Mouse (Mus musculus): ENCODE data around the gene Slit3.

Slit3 gene

GRCm38 (mm10) chr11:35395376-35395775 is 274.4 kb downstream of the Slit3 start:
- DNase-seq (ENCODE audit: low read depth, low spot score), result no peak

- no peak for DNase-seq (ENCODE audit: low read depth, low spot score)
Observed at GRCm38 (mm10) chr11:35398353-35398752, 277.3 kb downstream of the Slit3 start.

DNA sequence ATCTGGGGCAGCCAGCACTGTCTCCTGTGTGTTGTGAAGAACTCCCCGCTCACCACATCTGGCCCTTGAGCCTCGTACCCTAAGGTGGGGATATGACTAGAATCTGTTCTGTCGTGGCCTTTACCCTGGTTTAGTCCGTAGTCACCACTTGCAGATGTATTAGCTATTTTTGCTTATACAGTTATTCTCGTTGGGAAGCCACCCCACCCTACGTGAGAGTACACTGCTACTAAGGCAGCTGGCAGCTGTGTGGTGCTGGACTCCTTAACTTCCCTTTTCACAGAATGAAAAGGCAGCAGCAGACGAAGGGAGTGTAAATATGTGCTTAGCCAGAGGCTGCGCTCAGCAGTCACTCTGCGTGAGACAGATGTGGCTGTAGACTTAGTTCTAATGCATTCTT is 282.5 kb downstream of the Slit3 start:
- DNase-seq (ENCODE audit: low read depth, low spot score), result no peak

GRCm38 (mm10) chr11:35406045-35406444 is 285.0 kb downstream of the Slit3 start:
- DNase-seq (ENCODE audit: low read depth, low spot score), result no peak

DNA sequence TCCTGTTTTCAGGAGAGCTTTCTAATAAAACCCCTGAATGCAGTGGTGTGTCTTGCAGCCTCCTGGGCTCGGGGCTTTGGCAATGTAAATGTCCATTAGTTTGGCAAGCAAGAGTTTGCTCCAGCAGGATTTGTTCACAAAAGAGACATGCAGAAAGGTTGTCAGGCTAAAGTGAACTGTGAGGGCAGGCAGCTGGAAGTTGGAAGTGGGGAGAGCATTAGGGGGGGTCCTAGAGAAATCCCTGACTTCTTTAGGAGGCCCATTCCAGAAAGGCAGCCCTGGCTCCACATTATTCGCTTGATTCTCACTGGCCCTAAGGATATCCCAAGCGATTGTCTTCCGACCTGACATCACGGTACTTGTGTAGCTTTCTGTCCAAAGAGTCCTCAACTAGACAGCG is 285.5 kb downstream of the Slit3 start:
- no peak for DNase-seq (ENCODE audit: low read depth, low spot score)

GRCm38 (mm10) chr11:35407341-35408154 is 286.5 kb downstream of the Slit3 start:
- peak; percentile 76 for DNase-seq (ENCODE audit: low read depth, low spot score)

DNA sequence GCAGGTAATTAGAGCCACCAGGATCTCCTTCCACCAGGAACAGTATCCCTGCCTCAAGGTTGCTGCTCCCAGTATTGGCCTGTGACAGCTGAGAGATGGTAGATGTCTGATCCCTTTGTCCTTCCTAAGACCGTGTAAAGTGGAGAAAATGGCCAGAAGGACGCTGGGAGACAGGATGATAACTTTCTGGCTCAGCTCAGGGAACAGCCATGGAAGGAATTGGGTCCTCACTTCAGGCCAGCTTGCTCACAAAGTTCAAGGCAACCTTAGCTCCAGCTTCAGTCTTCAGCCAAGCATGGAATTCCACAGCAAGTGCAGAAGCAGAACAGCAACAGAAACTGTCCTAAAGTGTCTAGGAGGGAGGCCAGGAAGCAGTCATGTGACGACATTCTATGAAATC is 289.4 kb downstream of the Slit3 start:
- DNase-seq (ENCODE audit: low read depth, low spot score), result no peak

DNA sequence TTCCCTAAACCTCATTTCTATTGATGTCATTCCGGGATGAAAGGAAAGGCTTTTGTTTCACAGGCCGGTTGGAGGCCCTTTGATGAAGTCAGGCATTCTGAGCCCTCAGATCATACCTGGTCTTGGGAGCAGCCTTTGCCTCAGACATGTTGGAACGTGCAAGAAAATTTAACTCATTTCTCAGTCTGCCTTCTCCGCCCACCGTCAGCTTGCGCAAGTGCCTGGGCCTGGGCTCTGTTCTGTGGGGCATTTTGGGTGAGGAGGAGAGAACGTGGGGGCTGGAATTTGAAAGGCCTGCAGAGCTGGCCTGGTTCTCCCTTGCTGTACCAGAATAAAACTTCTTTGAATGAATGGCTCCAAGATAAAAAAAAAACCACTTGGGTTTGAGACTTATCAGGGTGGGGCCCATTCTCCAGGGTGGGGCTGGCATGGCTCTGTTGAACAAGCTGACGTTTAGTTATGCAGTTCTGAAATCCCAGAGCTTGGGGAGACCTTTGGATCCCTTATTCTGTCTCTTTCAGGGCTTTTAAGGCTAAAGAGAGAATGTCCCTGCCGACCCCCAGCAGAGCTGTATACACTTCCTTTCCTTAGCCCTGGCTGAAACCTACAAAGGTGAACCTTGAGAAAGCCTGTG is 294.9 kb downstream of the Slit3 start:
- peak; percentile 40 for DNase-seq (ENCODE audit: low read depth, low spot score)

DNA sequence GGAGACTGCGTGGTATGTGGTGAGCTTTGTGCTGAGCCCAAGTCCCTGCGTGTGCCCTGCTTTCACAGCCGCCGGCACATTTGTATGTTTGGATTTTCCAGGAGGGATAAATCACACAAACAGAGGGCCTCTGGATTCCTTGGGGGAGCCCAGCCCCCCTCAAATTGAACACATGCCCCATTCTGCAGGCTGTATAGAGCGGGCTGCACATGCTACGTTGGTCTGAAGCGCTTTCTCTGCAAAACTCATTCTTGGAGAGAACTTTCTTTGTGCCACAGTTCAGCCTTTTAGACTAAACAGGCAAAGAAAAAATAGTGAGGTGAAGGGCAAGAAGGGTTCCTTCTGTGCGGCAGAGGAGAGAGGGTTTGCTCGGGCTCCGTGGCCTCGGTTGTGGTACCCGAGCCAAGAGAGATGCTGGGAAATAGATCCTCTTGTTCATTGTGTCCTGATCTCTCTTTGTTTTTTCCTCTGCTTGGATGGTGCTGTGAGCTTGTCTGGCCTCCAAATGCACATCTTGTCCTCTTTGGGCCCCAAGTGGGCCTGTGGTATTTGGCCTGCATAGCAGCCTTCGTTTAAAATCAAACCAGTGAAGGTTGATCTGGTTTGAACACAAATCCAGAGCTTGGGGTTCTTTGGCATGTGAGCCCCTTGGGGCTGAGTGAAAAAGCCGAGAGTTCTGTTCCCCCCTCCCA is 295.5 kb downstream of the Slit3 start:
- no peak for DNase-seq (ENCODE audit: low read depth, low spot score)

- DNase-seq (ENCODE audit: low read depth, low spot score), result no peak
Observed at GRCm38 (mm10) chr11:35417911-35418552, 297.0 kb downstream of the Slit3 start.

DNA sequence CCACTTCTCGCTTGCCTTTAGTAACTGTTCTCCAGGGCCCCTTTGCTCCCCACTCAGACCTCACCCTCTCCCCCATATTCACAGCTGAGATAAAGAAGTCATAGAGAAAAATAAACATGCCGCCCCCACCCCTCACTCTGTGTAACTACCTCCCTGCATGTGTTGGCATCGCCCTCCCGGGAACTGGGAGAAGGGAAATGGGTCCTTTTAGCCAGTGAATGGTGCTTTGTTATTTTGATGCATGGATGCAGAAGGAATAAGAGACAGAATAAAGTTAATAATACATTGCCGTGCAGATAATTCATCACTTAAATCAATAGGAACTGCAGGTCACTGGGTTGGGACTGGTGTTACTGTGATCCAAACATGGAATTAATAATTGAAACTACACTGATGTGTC is 298.0 kb downstream of the Slit3 start:
- no peak for DNase-seq (ENCODE audit: low read depth, low spot score)

DNA sequence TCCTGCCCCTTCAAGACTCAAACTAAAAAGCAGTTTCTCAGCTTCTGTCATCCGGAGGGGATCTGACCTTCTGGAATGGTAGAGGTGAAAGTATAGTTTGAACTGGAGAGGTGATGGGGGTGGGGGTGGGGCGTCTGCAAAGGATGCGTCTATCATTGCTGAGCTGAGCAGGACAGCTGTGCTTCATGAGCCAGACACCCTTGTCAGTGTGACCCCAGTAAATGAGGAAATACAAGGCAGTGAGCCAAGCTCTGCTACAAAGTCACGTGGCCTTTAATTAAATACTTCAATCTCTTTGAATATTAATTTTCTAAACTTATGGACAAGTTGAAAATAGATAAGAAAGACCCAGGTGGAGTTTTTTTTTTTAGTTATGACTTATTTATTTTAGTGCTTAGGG is 300.7 kb downstream of the Slit3 start:
- DNase-seq (ENCODE audit: low read depth, low spot score), result no peak

- no peak for DNase-seq (ENCODE audit: low read depth, low spot score)
Observed at GRCm38 (mm10) chr11:35428036-35428435, 307.0 kb downstream of the Slit3 start.

- no peak for DNase-seq (ENCODE audit: low read depth, low spot score)
Observed at GRCm38 (mm10) chr11:35431130-35431529, 310.1 kb downstream of the Slit3 start.

DNA sequence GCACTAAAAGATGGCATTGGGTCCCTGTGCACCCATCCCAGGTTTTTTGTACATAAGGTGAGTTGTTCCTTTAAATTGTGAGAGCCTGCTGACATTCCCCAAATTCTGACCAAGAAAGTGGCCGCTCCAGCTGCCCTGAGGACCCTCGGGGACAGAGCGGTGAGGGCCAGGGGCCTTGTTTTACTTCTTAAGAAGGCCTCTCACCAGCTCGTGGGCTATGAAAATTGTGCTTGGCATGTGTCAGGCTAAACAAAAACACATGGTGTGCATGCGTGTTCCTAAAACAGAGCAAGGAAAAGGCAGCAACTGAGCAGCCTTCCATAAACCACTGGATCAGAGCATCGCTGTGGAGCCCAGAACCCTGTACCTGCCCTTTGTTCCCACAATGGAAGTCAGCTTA is 316.5 kb downstream of the Slit3 start:
- no peak for DNase-seq (ENCODE audit: low read depth, low spot score)

DNA sequence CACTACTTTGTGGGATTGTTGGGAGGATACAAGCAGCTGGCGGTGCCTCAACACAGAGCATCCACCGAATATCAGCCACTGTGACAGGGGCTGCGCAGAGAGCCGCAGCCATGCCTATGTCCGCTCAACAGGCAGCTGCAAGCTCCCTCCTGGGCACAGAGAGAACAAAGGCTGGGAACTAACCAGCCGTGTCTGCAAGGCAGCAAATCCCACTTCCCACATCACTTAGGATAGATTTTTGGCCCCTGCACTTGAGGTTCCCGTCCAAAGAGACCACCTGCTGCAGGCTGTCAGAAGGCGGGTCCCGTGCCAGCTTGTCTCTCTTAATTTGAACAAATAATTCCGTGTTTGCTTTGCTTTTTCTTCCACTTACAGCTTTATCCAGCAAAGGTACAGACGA is 319.2 kb downstream of the Slit3 start:
- DNase-seq (ENCODE audit: low read depth, low spot score), result no peak

DNA sequence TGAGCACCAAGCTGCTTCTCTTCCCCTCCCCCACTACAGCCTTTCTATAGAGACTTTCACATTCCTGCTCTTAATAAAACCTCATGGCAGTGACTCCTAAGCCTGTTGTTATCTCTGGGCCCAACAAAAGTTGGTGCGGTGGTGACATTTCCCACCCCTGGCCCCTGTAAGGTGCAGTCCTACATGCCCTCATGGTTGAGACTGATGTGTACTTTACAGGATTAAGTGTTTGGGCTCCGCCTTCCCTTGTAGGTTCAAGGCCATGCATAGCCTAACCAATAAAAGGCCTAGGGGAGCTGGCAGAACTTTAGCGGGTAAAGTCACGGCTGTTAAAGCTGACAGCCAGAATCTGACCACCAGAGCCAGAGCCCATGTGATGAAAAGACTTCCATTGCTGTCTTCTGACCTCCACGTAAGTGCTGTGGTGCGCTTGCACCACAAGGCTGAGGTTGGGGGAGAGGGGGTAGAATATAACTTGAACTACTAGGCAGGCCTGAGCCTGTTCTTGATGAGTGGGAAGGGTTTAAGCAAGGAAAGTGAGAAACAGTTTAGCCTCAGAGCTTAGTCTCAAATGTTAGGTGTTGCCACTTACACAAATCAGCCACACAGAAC is 323.6 kb downstream of the Slit3 start:
- no peak for DNase-seq (ENCODE audit: low read depth, low spot score)

- no peak for DNase-seq (ENCODE audit: low read depth, low spot score)
Observed at GRCm38 (mm10) chr11:35447951-35448350, 326.9 kb downstream of the Slit3 start.

DNA sequence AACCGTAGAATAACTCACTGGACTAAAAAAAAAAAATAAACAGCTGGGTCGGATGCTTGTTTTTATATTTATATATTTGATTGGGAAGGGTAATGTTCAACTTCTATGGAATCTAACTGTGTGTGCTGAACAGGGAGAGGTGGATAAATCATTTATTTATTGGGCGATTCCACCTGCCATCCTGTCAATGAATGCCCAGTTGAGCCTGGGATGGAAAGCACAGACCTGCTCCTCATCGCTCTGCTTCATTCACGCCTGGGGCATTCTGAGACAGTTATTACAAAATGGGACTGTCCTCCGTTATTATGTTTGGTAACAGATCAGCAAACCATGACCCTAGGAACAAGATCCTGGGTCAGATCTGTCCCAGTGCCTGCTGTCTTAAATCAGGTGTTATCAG is 328.2 kb downstream of the Slit3 start:
- DNase-seq (ENCODE audit: low read depth, low spot score), result no peak

DNA sequence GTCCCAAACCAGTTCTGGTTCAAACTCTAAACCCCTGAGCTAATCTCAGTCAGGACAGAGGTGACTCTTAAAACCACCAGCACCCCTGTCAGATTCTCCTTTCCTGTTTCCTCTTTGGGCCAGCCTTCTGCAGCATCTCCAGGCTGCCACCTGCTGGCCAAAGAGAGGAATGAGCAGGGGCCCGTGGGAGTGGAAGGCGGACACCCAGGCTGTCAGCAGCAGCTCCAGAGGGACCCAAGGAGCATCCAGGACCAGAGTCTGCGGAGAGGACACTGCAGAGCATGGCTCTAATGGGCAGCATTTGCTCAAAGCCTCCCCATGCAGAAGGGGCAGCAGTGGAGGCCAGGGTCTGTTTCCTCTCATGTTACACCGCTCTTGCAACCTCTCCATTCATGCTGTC is 330.6 kb downstream of the Slit3 start:
- DNase-seq (ENCODE audit: low read depth, low spot score), result no peak

DNA sequence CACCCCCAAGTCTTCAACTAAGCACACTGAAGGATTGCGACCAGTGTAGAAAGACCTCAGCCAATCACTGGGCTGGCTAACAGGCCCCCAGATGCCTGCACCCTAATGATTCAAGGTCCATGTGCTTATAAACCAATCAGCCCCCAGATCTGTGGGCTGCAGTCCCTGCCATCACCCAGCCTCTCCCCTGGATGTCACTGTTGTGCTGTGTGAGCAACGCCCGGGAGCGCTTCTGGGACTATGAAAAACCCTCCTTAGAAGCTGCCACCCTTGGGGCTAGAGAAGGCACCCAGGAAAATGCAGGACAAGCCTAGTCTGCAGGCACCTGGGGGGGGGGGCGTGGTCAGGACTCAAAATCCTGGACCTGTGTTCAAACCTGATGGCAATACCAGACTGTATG is 331.4 kb downstream of the Slit3 start:
- DNase-seq (ENCODE audit: low read depth, low spot score), result no peak

- no peak for DNase-seq (ENCODE audit: low read depth, low spot score)
Observed at GRCm38 (mm10) chr11:35454191-35454725, 333.2 kb downstream of the Slit3 start.

Measured in telencephalon, adult 2 months (tissue).